Mouse (Mus musculus) liver, embryonic 14.5 days (tissue): ENCODE measurements around the gene Prdm2.

Experiments used
- CTCF ChIP-seq: IDR thresholded peaks from 2 replicates; pipeline ENCODE4 v1.5.1; 2016; ENCODE audit warnings: antibody characterized with exemption, low read depth, control low read depth
- EP300 ChIP-seq: IDR thresholded peaks from 2 replicates; pipeline ENCODE4 v1.6.1; 2016; ENCODE audit warnings: antibody characterized with exemption, low read depth

GRCm38 (mm10) chr4:143160826-143161225 lies 52.0 kb downstream of the Prdm2 start:
- TF ChIP-seq EP300, result no peak
- TF ChIP-seq CTCF, result no peak
